In genomic region chr2:153724424-153724823, GRCm38 (mm10) we compare ENCODE assay signal across 41 mouse cellular contexts. TPM values are rescaled to one million over a fixed set of nuclear protein-coding genes. Genes with fewer than 3 reads are reported as not detected.
A peak's percentile ranks its signal among the peaks of the same experiment; 100 is the strongest.
DNase-seq lines count a peak whose midpoint lies in the region; ATAC-seq and TF ChIP-seq lines count a peak whose summit lies in the region.
"Had no signal": no experiment of that assay in that cellular context is flagged by ENCODE, and none has a peak within 500 bp of the region (broad histone marks: within the 10 kb centered on the region; RNA-seq: fewer than 3 reads in every experiment).

No protein-coding gene starts in this region.

- no peaks in the 10 kb centered on the region for H3K9me3 ChIP-seq in MEL (replicated peaks; ENCODE audit: insufficient read depth, low read length)
- H3K9me3 ChIP-seq in liver, embryonic 15.5 days (replicated peaks), result no peaks in the 10 kb centered on the region
- no peaks in the 10 kb centered on the region for H3K9me3 ChIP-seq in neural tube, embryonic 15.5 days (replicated peaks)
- H3K9me3 ChIP-seq in hindbrain, embryonic 16.5 days (ENCODE audit: control insufficient read depth, low read length), result peaks cover 3% of the 10 kb centered on the region; the same call in 1 of the 2 replicates
- H3K9me3 ChIP-seq: embryonic facial prominence, embryonic 10.5 days; embryonic facial prominence, embryonic 15.5 days; intestine, embryonic 15.5 days; limb, embryonic 13.5 days; midbrain, embryonic 12.5 days; neural tube, embryonic 13.5 days; stomach, embryonic 15.5 days had no signal

- TF ChIP-seq POLR2A in MEL (IDR thresholded peaks at IDR 0.05; ENCODE audit: control insufficient read depth in 1 of 2, insufficient read depth in 1 of 2, low read depth in 1 of 2, low read length in 2 of 2, poor library complexity in 1 of 2), result no peak

- 29% methylated on average over 2 of the region's 2 CpGs for WGBS in liver, embryonic 15.5 days (ENCODE audit: insufficient replicate concordance)
- 84% methylated on average over 2 of the region's 2 CpGs for WGBS in neural tube, embryonic 15.5 days
- WGBS in hindbrain, embryonic 16.5 days, result 85% methylated on average over 2 of the region's 2 CpGs

- peaks cover 0 to 11% of the 10 kb centered on the region in 2 experiments; a peak in 2 of 4 replicates for H3K36me3 ChIP-seq in MEL (ENCODE audit: control insufficient read depth in 1 of 2, insufficient read depth in 2 of 2, low read length in 2 of 2)
- no peaks in the 10 kb centered on the region for H3K36me3 ChIP-seq in liver, embryonic 15.5 days (replicated peaks)
- H3K36me3 ChIP-seq in neural tube, embryonic 15.5 days, result no peaks in the 10 kb centered on the region
- H3K36me3 ChIP-seq in hindbrain, embryonic 16.5 days (ENCODE audit: control insufficient read depth, insufficient read depth, low read length), result no peaks in the 10 kb centered on the region
- H3K36me3 ChIP-seq: embryonic facial prominence, embryonic 10.5 days; embryonic facial prominence, embryonic 15.5 days; intestine, embryonic 15.5 days; limb, embryonic 13.5 days; midbrain, embryonic 12.5 days; neural tube, embryonic 13.5 days; stomach, embryonic 15.5 days had no signal

- no peak overlapping the region for H3K4me3 ChIP-seq in MEL (ENCODE audit: control insufficient read depth in 1 of 2, insufficient read depth in 1 of 2, low read depth in 2 of 2, low read length in 2 of 2)
- no peak overlapping the region for H3K4me3 ChIP-seq in liver, embryonic 15.5 days (replicated peaks)
- H3K4me3 ChIP-seq in neural tube, embryonic 15.5 days (replicated peaks), result no peak overlapping the region
- H3K4me3 ChIP-seq in hindbrain, embryonic 16.5 days (ENCODE audit: low read length), result no peak overlapping the region
- H3K4me3 ChIP-seq: embryonic facial prominence, embryonic 10.5 days; embryonic facial prominence, embryonic 15.5 days; intestine, embryonic 15.5 days; limb, embryonic 13.5 days; midbrain, embryonic 12.5 days; myocyte; neural tube, embryonic 13.5 days; stomach, embryonic 15.5 days had no signal

- H3K4me2 ChIP-seq in liver, embryonic 15.5 days, result peak overlapping the region; percentile 13; the same call in 1 of the 2 replicates
- H3K4me2 ChIP-seq in neural tube, embryonic 15.5 days, result no peak overlapping the region
- no peak overlapping the region for H3K4me2 ChIP-seq in hindbrain, embryonic 16.5 days (ENCODE audit: low read length)
- H3K4me2 ChIP-seq: embryonic facial prominence, embryonic 15.5 days; intestine, embryonic 15.5 days; limb, embryonic 13.5 days; midbrain, embryonic 12.5 days; neural tube, embryonic 13.5 days; stomach, embryonic 15.5 days had no signal

- no peaks in the 10 kb centered on the region for H3K27me3 ChIP-seq in MEL (ENCODE audit: control insufficient read depth in 1 of 2, insufficient read depth in 2 of 2, low read length in 2 of 2)
- no peaks in the 10 kb centered on the region for H3K27me3 ChIP-seq in liver, embryonic 15.5 days
- no peaks in the 10 kb centered on the region for H3K27me3 ChIP-seq in neural tube, embryonic 15.5 days (replicated peaks)
- H3K27me3 ChIP-seq in hindbrain, embryonic 16.5 days (replicated peaks; ENCODE audit: control insufficient read depth, insufficient read depth, low read length), result no peaks in the 10 kb centered on the region
- H3K27me3 ChIP-seq: embryonic facial prominence, embryonic 15.5 days; intestine, embryonic 15.5 days; limb, embryonic 13.5 days; midbrain, embryonic 12.5 days; neural tube, embryonic 13.5 days; stomach, embryonic 15.5 days had no signal

- ATAC-seq in liver, embryonic 15.5 days (ENCODE audit: insufficient read depth), result peak; percentile 78
- no peak for ATAC-seq in neural tube, embryonic 15.5 days (ENCODE audit: low FRiP score)
- no peak for ATAC-seq in hindbrain, embryonic 16.5 days
- ATAC-seq: forebrain, embryonic 14.5 days; hindbrain, postnatal 0 days; intestine, embryonic 15.5 days had no signal

- peak overlapping the region; percentile 85 for H3K27ac ChIP-seq in MEL (ENCODE audit: control insufficient read depth, low read depth, low read length)
- peak overlapping the region; percentile 63 for H3K27ac ChIP-seq in liver, embryonic 15.5 days (replicated peaks)
- H3K27ac ChIP-seq in neural tube, embryonic 15.5 days (replicated peaks), result no peak overlapping the region
- no peak overlapping the region for H3K27ac ChIP-seq in hindbrain, embryonic 16.5 days (ENCODE audit: low read depth, low read length)
- H3K27ac ChIP-seq: embryonic facial prominence, embryonic 10.5 days; embryonic facial prominence, embryonic 15.5 days; hindbrain, postnatal 0 days; intestine, embryonic 15.5 days; limb, embryonic 13.5 days; macrophage; midbrain, embryonic 12.5 days; neural tube, embryonic 13.5 days; stomach, embryonic 15.5 days had no signal

- DNase-seq in MEL (ENCODE audit: low read depth, low spot score) (peak; percentile 75), MEL-GATA-1-ER (ENCODE audit: extremely low read depth, low read depth) (peak; percentile 89), liver (peak; percentile 32)
- no peak for DNase-seq in gastrocnemius, adult 18-20 months (ENCODE audit: low spot score)
- DNase-seq in kidney, postnatal 25 days, result no peak
- DNase-seq: adrenal gland, adult 8-10 months; B cell, adult 2 months; cerebellum, adult 11-12 months; cerebellum, adult 9-11 months; gastrocnemius, postnatal 36 days; heart, adult 18-20 months; kidney, adult 2 months; kidney, postnatal 4 days; lung, adult 2 months; lung, postnatal 10 days; right cerebral cortex, postnatal 14 days; thymus, adult 2 months; thymus, postnatal 4 days had no signal

- H3K79me2 ChIP-seq in MEL (ENCODE audit: control insufficient read depth, insufficient read depth, low read length, poor library complexity), result no peaks in the 10 kb centered on the region

- H3K9ac ChIP-seq in MEL (ENCODE audit: control insufficient read depth, low read depth, low read length, poor library complexity, severe bottlenecking), result peak overlapping the region; percentile 27; the same call in 1 of the 2 replicates
- no peak overlapping the region for H3K9ac ChIP-seq in liver, embryonic 15.5 days
- H3K9ac ChIP-seq in neural tube, embryonic 15.5 days (replicated peaks), result no peak overlapping the region
- no peak overlapping the region for H3K9ac ChIP-seq in hindbrain, embryonic 16.5 days (ENCODE audit: low read depth, low read length)
- H3K9ac ChIP-seq: embryonic facial prominence, embryonic 15.5 days; intestine, embryonic 15.5 days; limb, embryonic 13.5 days; midbrain, embryonic 12.5 days; neural tube, embryonic 13.5 days; stomach, embryonic 15.5 days had no signal

- no peak for TF ChIP-seq CTCF in MEL (IDR thresholded peaks at IDR 0.05 in 2 of 3, conservative IDR thresholded peaks at IDR 0.05 in 1 of 3; ENCODE audit: control insufficient read depth in 1 of 3, insufficient read depth in 1 of 3, low read depth in 2 of 3, low read length in 3 of 3, poor library complexity in 1 of 3, severe bottlenecking in 1 of 3)

- TF ChIP-seq RAD21 in MEL (IDR thresholded peaks at IDR 0.05; ENCODE audit: low read depth, low read length), result no peak

- H3K4me1 ChIP-seq in MEL (ENCODE audit: control insufficient read depth in 1 of 2, insufficient read depth in 2 of 2, low read length in 2 of 2), result peaks cover 5 to 19% of the 10 kb centered on the region in 2 experiments
- peaks cover 27% of the 10 kb centered on the region for H3K4me1 ChIP-seq in liver, embryonic 15.5 days (replicated peaks)
- no peaks in the 10 kb centered on the region for H3K4me1 ChIP-seq in neural tube, embryonic 15.5 days
- H3K4me1 ChIP-seq in hindbrain, embryonic 16.5 days (ENCODE audit: control insufficient read depth, insufficient read depth, low read depth, low read length), result no peaks in the 10 kb centered on the region
- H3K4me1 ChIP-seq: embryonic facial prominence, embryonic 10.5 days; embryonic facial prominence, embryonic 15.5 days; intestine, embryonic 15.5 days; limb, embryonic 13.5 days; midbrain, embryonic 12.5 days; neural tube, embryonic 13.5 days; stomach, embryonic 15.5 days had no signal

- peak; percentile 64 to 77; a peak in 3 of 4 replicates for TF ChIP-seq EP300 in MEL (IDR thresholded peaks at IDR 0.05; ENCODE audit: low read depth in 1 of 2, low read length in 2 of 2)

TF ChIP-seq in MEL, 35 proteins besides CTCF, POLR2A, EP300 and RAD21 (continues in another document):
- TF ChIP-seq MYC (IDR thresholded peaks at IDR 0.05; ENCODE audit: low read depth, low read length), result 0 out of 2 replicates have a peak, but pooled peaks have one; percentile 21
- no peak for TF ChIP-seq BHLHE40 (IDR thresholded peaks at IDR 0.05; ENCODE audit: borderline replicate concordance, low read depth, low read length)
- no peak for TF ChIP-seq CHD1 (IDR thresholded peaks at IDR 0.05; ENCODE audit: low read depth, low read length)
- TF ChIP-seq ZNF384 (IDR thresholded peaks at IDR 0.05; ENCODE audit: low read depth, low read length), result no peak

RNA-seq across cellular contexts. Expression of gene Mapre1, which starts 16.6 kb away (rescaled TPM):
- 57.7 and 60.0 TPM in 2 replicates for total RNA-seq in MEL (2012; rRNA removed)
- 10 to 100 TPM in 1 of 2 experiments, not detected in 1; 94.8 TPM for polyA plus RNA-seq in MEL (2012; ENCODE audit: insufficient read depth in 1 of 2, insufficient read length in 2 of 2, low read depth in 1 of 2, low replicate concordance in 2 of 2, missing spikeins in 1 of 2)
- polyA plus RNA-seq in liver, embryonic 15.5 days (2015; fragmentation: Nextera tagmentation; extraction: Ambion mirVana), result 99.0 and 111 TPM in 2 replicates
- 10 to 100 TPM; 31.0 to 36.7 TPM for total RNA-seq in gastrocnemius, adult 18-20 months (2021)
- 338 and 342 TPM in 2 replicates for polyA plus RNA-seq in neural tube, embryonic 15.5 days (2015; fragmentation: Nextera tagmentation; extraction: Ambion mirVana)
- 367 and 383 TPM in 2 replicates for polyA plus RNA-seq in hindbrain, embryonic 16.5 days (2015; fragmentation: Nextera tagmentation; extraction: Ambion mirVana)

RNA-seq across cellular contexts. Expression of gene Dnmt3c, which starts 28.0 kb away (rescaled TPM):
- total RNA-seq in MEL (2012; rRNA removed), result 0.26 and 0.65 TPM in 2 replicates
- under 1 TPM in 1 of 2 experiments, not detected in 1; 0.45 TPM for polyA plus RNA-seq in MEL (2012; ENCODE audit: insufficient read depth in 1 of 2, insufficient read length in 2 of 2, low read depth in 1 of 2, low replicate concordance in 2 of 2, missing spikeins in 1 of 2)
- 0.67 and 0.81 TPM in 2 replicates for polyA plus RNA-seq in liver, embryonic 15.5 days (2015; fragmentation: Nextera tagmentation; extraction: Ambion mirVana)
- not detected for total RNA-seq in gastrocnemius, adult 18-20 months (2021)
- polyA plus RNA-seq in neural tube, embryonic 15.5 days (2015; fragmentation: Nextera tagmentation; extraction: Ambion mirVana), result 0.09 and 0.12 TPM in 2 replicates
- 0.10 TPM in 1 of 2 replicates, not detected in the other for polyA plus RNA-seq in hindbrain, embryonic 16.5 days (2015; fragmentation: Nextera tagmentation; extraction: Ambion mirVana)
- total RNA-seq: adrenal gland, adult 8-10 months; adrenal gland, postnatal 4 days; gastrocnemius, postnatal 36 days; heart, adult 18-20 months; heart, postnatal 25 days; hindbrain, postnatal 0 days; left cerebral cortex, adult 8-10 months; left cerebral cortex, postnatal 36 days; midbrain, postnatal 0 days had no signal
- polyA plus RNA-seq: embryonic facial prominence, embryonic 10.5 days; embryonic facial prominence, embryonic 15.5 days; heart, embryonic 14.5 days; hindbrain, embryonic 11.5 days; hindbrain, postnatal 0 days; kidney, adult 2 months; kidney, embryonic 16.5 days; limb, embryonic 13.5 days; midbrain, embryonic 12.5 days; midbrain, postnatal 0 days; myocyte; neural tube, embryonic 13.5 days; small intestine, adult 2 months; thymus, adult 2 months had no signal

RNA-seq across cellular contexts. Expression of gene Efcab8, which starts 55.3 kb away (rescaled TPM):
- total RNA-seq in MEL (2012; rRNA removed), result 0.04 and 0.13 TPM in 2 replicates
- polyA plus RNA-seq in MEL (2012; ENCODE audit: insufficient read depth in 1 of 2, insufficient read length in 2 of 2, low read depth in 1 of 2, low replicate concordance in 2 of 2, missing spikeins in 1 of 2), result under 1 TPM in 1 of 2 experiments, not detected in 1; 0.19 TPM
- 0.07 and 0.08 TPM in 2 replicates for polyA plus RNA-seq in liver, embryonic 15.5 days (2015; fragmentation: Nextera tagmentation; extraction: Ambion mirVana)
- not detected for total RNA-seq in gastrocnemius, adult 18-20 months (2021)
- not detected in 2 replicates for polyA plus RNA-seq in neural tube, embryonic 15.5 days (2015; fragmentation: Nextera tagmentation; extraction: Ambion mirVana)
- 0.10 TPM in 1 of 2 replicates, not detected in the other for polyA plus RNA-seq in hindbrain, embryonic 16.5 days (2015; fragmentation: Nextera tagmentation; extraction: Ambion mirVana)
- total RNA-seq: gastrocnemius, postnatal 36 days; heart, adult 18-20 months; heart, postnatal 25 days; hindbrain, postnatal 0 days; midbrain, postnatal 0 days had no signal
- polyA plus RNA-seq: embryonic facial prominence, embryonic 10.5 days; embryonic facial prominence, embryonic 15.5 days; forebrain, embryonic 14.5 days; heart, embryonic 14.5 days; hindbrain, embryonic 11.5 days; macrophage; midbrain, embryonic 12.5 days; midbrain, postnatal 0 days; neural tube, embryonic 13.5 days had no signal

Comparison
In these comparisons a context has a peak if more than half of its experiments do, and no peak if none do; other contexts are left out.
1. DNase-seq: peak in MEL (single experiment), MEL-GATA-1-ER (single experiment) and liver (single experiment); none in gastrocnemius, adult 18-20 months (single experiment) and kidney, postnatal 25 days (0 of 2).
2. H3K27ac ChIP-seq: peak in MEL (single experiment) and liver, embryonic 15.5 days (single experiment); none in neural tube, embryonic 15.5 days (single experiment) and hindbrain, embryonic 16.5 days (single experiment).